Mouse (Mus musculus): ENCODE measurements around the gene Hyal5. TPM values are rescaled to one million over a fixed set of nuclear protein-coding genes. Genes with fewer than 3 reads are reported as not detected.

Hyal5 gene
- not detected for total RNA-seq (2021)
- long read RNA-seq, experiment 1 = 0 reads
- long read RNA-seq, experiment 2 = 0 reads

DNA sequence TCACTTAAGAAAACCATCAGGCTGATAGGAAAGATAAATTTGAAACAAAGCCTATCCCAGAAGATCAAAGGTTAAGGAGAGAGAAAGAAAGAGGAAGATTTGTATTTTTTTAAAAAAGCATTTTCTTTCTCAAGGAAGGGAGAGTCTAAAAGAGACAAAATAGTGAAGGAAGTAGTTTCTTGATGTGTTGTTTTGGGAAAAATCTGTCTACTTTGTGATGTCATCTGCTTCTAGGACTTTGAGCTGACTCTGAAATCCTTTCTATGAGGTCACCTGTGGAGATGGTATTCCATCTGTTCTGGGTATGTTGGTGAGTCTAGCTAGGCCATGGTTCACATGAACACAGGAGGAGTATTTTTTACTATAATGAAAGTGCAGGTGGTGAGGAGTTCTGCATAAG lies at the start of gene Hyal5:
Hyal5 (plus strand) TSS at position 301 of the 400 bp plus-strand sequence.
- no peak for DNase-seq (ENCODE audit: low spot score in 2 of 2)

DNA sequence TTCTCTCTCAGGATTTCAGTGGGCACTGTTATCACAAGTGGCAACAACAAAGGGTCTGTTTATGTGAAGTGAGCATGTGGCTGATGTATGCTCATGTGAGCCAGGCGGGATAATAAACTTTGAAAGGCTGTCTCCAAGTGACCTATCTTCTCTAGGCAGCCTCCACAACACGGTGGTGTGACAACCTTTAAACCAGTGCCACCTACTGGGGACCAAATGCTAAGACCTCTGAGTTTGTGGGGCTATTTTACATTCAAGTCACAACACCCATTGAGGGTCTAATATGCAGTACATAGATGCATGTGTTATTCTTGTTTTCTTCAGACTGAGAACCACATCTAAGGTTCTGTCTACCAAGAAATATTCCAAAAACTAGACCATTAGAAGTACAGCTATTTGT lies 35.7 kb upstream of the Hyal5 start:
- no peak for DNase-seq (ENCODE audit: low spot score in 2 of 2)

DNA sequence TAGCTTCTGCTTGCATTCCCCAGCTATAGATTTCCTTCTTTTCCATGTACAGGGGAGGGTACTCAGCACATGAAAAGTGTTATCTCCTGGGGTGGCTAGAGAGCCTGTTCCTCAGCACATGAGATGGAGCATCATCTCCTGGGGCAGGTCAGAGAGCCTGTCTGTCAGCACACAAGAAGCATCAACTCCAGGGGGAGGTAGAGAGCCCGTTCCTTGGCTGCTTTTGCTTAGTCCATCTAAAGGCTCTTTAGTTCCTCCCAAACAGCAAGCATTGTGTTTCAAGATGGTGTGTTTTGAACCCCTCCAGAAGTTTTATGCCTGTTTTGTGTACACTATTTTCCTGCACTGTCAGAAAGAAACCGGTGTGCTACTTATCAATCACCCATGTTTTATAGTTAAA lies 2.5 kb downstream of the Hyal5 start:
- no peak for DNase-seq (ENCODE audit: low spot score in 2 of 2)

DNA sequence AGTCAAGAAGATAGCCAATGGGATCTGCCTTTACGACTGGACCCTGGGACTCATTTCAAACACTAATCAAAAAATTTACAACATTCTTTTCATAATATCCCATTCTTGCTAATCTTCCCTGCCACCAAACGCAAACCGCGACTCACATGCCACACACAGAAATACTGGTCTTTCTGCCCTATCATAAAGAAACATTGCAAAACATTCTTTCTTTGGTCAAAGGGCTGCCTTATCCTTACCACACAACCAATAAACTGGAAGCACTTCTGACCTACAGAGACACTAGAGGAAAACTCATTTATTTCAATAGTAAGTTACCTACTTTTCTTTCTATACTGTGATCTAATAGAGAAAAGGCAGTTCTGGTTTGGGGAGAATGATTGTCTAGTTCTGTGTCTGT lies 5.9 kb downstream of the Hyal5 start:
- no peak for DNase-seq (ENCODE audit: low spot score in 2 of 2)

DNA sequence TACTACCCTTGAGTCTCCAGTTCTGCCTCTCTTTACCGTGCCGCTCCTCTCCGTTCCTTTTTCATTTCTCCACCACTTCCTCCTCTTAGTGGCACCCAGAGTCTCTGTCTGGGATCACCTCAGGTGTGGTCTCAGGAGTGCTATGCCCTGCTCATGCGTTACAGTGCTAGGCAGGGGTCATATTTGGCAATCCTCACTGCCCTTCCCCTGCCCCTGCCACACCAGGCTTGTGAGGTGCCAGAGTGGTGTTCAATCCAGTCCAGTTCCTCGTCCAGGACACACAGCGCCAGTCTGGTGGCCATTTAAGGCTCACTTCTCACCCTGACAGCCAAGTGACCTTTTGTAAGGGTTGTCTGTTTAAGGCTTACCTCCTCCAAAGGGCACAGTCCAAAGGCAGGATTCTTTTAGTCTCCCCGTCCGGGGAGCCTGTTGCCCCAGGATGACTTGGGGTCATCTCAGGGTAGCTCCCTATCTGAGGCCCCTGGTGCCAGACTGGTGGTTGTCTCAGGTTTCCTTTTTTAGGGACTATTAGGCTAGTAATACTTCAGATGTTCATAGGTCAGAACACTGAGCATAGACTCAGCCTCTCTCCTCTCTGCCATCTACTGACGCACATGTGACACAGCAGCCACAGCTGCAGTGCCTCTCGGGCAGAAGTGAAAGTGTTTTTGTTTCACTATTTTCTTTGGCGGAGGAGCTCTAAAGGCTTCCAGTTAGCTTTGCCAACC lies 36.5 kb downstream of the Hyal5 start:
- no peak for DNase-seq (ENCODE audit: low spot score in 2 of 2)

DNA sequence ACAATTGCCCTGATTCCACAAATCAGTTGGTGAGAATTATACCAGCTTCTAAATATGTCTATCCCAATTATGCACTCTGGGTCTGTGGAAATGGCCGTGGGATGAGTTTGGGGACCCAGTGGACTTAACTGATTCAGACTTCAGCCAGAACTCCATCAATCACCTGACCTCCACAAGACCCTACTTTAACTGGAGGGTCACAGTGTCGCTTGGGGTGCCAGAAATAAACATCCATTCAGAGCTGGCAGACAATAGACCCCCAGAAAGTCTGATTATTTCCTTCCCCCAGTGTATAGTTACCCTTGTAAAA lies 37.0 kb downstream of the Hyal5 start:
- no peak for DNase-seq (ENCODE audit: low spot score in 2 of 2)

DNA sequence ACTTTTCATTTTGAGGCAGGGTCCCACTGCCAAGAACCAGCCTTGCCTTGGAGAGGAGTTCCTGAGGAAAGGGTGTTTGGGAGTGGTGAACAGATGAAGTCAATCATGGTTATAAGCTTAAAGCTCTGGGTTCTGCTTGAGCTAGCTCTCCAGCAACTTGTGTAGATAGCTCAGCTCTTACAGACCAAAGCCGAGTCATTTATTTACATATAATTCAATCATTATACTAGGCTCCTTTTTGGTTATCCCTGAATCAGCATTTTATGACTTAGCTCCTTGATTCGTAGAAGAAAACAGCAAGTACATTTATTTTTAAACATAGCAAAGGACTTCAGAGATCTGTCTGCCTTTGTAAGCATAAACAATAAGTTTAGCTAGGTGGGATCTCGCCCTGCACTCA lies 47.3 kb downstream of the Hyal5 start:
- no peak for DNase-seq (ENCODE audit: low spot score in 2 of 2)

DNA sequence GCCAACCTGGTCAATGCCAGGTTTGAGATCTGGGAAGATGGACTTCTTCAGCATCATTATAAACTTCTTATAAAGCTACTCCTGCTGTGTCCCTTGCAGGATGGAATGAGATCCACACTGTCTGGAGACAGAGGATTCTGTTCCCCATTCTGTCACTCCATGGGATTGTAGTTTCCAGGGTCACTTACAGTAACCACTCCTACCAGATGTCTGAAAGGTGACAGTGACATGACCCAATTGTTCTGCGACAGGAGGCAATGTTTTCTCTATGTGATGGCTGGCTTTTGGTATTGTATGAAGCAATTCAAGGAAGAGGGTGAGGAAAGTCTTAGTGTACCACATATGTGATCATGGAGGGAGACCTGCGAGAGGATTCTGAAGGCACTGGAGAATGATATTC lies 50.0 kb downstream of the Hyal5 start:
- DNase-seq (ENCODE audit: low spot score in 2 of 2) = no peak

DNA sequence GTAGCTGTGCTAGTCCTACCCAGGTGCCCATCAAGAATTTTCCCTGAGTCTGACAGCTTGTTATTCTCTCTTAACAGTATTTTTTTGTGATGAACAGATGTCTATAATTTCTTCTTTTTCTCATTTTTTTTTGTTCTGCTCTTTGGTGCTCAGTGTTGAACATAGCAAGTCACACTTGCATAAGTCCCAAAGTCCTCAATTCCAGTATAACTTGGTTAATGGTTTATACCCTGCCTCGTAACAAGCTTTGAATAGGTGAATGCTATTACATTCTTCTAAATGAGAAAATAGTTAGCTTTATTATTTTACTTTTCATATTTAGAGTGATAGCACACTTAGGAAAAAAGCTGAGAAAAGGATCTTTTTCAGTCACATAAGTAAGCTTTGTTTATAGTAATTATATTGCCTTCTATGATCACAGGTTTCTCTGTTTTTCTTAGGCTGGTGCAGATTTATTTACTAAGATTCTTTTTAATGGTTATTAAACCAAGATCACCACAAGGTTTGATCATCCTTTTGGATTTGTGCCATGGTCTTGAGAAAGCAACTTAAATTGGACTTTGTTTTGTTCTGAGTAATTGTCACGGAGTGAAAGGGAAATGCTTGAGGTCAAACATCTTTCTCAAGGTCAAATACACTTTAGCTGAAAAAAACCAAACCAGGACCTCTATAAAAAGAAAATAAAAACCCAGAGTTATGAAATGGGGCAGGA lies 52.4 kb downstream of the Hyal5 start:
- no peak for DNase-seq (ENCODE audit: low spot score in 2 of 2)

DNA sequence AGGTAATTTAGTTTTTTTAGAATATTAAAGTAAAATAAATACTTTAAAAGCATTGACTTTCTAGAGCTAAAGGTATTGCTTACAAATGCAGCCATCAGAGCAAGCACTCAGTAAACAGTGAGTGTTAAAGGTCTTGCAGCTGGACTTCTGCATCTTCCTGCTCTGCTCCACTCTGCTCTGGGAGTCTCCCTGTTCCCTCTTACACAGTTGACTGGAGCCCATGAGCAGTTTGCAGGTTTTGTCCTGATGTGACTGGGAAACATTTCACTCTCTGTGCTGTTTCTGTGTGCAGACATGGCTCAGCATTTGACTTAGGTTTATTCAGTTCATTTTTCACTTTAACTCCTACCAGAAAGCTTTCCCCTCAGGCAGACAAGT lies 52.9 kb downstream of the Hyal5 start:
- DNase-seq (ENCODE audit: low spot score in 2 of 2) = no peak

DNA sequence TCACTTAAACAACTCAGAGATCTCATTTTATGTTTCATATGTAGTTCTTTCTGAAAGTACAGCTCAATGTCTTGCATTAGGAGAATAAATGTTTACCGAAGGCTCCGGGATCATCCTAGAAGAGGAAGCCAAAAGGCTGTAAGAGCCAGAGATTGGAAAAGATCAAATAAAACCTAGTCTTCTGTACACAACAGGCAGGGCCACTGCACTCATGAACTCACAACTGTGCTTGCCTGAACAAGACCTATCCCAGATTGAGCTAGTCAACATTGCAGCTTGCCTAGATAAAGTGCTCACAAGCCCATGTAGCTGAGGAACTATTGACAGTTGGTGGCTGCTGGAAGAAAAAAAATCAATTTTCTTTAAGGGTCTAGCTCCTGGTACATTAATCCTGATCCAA lies 55.8 kb downstream of the Hyal5 start:
- DNase-seq (ENCODE audit: low spot score in 2 of 2) = no peak

DNA sequence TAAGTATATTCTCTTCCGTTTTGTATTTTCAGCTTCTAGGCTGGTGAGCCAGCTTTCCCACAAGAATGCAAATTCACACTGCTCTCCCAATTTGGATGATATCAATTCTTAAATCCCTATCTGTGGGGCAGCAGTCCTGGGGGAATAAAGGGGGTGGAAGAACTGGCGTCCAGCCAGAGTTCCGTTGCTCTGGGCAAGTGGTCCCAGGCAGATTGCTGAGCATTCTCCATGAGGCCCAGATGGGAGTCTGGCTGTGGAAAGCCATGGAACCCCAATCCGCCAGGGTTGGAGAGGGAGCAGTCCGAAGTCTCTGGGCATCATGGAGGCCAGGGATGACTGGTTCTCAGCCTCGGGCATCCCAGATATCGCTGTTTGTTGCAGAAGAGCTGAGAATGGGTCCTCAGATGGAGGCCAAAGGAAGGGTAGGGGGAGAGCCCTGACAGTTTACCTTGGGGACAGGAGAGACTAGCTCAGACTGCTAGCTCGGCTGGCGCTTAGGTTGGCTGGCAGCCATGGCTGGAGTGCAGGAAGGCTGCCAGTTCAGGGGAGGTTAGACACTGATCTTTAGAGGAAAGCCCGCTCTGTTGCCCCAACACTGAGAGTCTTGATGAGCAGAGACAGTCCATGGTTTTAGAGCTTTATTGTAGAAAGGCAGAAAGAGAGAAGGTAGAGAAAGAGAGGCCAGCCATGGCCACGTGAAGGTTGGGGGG lies 67.4 kb downstream of the Hyal5 start:
- DNase-seq (ENCODE audit: low spot score in 2 of 2) = no peak

Other genes with a start within 250 kb of the Hyal5 start
- gene Wasl, start 193.0 kb upstream of the Hyal5 start, total RNA-seq (2021) = 10 to 100 TPM; 58.2 to 67.7 TPM
- gene Hyal6, start 124.8 kb upstream of the Hyal5 start, total RNA-seq (2021) = not detected
- not detected for gene Hyal4, start 109.7 kb upstream of the Hyal5 start, total RNA-seq (2021)
- not detected for gene Spam1, start 66.8 kb upstream of the Hyal5 start, total RNA-seq (2021)
- gene Tmem229a, start 98.3 kb downstream of the Hyal5 start, total RNA-seq (2021) = 1 to 10 TPM in 1 of 2 experiments, under 1 TPM in 1; 0.90 to 5.8 TPM